Mouse (Mus musculus): Measurements from ENCODE around the gene Cnnm3.

- TF ChIP-seq POLR2A (IDR thresholded peaks at IDR 0.05; ENCODE audit: borderline replicate concordance, control insufficient read depth, low read depth, low read length) = no peak
- no peak for TF ChIP-seq CTCF (IDR thresholded peaks at IDR 0.05; ENCODE audit: control insufficient read depth, insufficient read depth, low read length)
Observed at GRCm38 (mm10) chr1:36529875-36530274, 18.2 kb downstream of the Cnnm3 start.
